Mouse (Mus musculus): ENCODE results near the gene Appl1. TPM values are rescaled to one million over a fixed set of nuclear protein-coding genes. Genes with fewer than 3 reads are reported as not detected.
A peak's percentile ranks its signal among the peaks of the same experiment; 100 is the strongest.
"Not testable (repeated sequence)": the region's sequence is repeated elsewhere in the genome, so short reads cannot be mapped to it uniquely, and the experiment has no call there.

Appl1 gene
- total RNA-seq, 2 experiments from 2014 or later, result 57.9 to 59.0 TPM

DNA sequence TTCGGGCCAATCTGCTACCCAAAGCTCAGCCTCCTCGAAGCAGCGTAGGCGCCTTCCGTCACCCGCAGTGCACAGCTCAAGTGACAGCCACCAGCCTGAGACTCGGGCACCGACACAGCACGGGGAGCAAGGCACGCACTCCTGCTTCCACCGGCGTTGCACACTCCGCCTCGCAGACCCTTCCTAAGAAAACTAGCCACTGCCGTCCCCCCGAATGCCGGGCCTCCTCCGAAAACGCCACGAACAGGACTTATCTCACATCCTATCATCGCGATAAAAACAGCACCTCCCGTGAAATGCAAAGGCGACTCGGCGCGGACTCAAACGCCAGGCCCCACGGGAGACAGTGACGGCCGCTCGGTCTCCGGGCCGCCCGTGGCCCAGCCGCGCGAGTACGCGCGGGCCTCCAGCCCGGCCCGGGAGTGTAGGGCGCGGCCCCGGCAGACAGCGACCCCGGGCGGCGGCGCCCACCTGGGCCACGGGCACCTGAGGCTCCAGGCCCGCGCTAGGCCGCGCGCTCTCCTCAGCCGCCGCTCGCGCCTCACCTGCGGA lies 1.1 kb downstream of the Appl1 start:
- peak; percentile 40 to 69 for DNase-seq (ENCODE audit: extremely low spot score in 1 of 2, low spot score in 1 of 2)

DNA sequence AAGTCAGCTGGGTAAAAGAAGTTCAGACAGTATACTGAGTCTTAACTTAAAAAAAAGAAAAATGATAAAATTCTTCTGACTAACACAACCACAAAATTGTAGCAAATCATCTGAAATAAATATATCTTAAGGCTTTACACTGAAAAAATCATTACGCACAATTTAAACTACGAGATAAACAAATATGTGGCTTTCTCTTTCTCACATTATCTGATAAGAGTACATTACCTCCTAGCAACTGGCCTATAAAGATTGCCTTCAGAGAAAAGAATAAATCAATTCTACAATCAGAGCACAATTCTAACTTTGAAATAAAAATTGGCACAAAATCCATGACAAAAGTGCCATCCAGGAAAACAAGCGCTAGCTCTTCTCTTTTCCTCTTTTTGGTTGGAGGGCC lies 1.9 kb downstream of the Appl1 start:
- no peak for DNase-seq (ENCODE audit: extremely low spot score in 1 of 2, low spot score in 1 of 2)

DNA sequence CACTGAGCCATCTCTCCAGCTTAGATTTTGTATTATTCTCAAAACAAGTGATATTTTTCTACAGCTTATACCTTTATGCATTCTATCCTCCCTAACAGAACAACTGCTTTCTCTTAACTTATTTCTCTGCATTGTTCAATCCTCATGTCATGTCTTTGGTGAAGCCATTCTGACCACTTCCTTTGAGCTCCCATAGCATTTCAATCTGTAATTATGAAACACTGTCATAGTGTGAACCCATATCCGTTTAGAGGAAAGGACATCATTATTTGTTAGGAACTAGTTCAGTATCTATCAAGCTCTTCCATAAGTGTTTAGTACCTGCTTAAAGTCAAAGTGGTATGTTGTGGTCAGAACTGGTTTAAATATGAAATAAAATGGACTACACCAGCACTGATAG lies 10.5 kb downstream of the Appl1 start:
- no peak for DNase-seq (ENCODE audit: extremely low spot score in 1 of 2, low spot score in 1 of 2)

DNA sequence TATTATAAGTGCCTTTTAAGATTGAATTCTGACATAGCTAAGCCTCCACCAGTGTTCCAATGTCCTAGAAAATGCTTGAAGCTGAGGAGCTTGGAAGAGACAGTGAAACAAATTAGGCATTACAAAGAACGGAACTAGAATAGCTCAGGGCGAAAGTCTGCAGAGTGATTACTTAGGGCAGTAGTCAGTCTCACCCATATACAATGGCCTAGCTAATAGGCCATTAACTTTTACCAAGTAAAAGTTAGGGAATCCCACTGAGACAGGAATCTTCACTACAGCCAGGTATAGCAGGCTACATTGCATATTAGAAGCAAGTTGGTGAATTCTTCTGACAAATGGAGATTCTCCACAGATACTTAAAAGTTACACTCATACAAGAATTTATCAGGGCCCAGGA lies 14.9 kb downstream of the Appl1 start:
- DNase-seq (ENCODE audit: extremely low spot score in 1 of 2, low spot score in 1 of 2), result not testable (repeated sequence)

DNA sequence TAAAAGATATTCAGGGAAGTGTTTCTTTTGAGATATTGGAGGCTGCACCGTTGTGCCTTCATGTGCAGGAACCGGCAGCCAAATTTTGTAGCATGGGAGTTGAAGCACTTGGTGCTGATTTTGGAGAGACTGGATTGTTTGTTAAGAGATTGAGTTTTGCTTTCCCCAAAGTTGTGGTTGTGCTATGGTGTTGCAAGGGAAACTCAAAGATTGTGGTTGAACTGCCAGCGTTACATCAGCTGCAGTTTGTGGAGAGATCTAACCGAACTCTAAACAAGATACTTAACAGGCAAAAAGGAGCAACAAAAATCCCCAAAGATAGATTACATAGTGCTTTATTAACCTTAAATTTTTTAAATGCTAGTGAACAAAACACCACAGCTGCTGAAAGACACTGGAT lies 35.5 kb downstream of the Appl1 start:
- DNase-seq (ENCODE audit: extremely low spot score in 1 of 2, low spot score in 1 of 2), result no peak

DNA sequence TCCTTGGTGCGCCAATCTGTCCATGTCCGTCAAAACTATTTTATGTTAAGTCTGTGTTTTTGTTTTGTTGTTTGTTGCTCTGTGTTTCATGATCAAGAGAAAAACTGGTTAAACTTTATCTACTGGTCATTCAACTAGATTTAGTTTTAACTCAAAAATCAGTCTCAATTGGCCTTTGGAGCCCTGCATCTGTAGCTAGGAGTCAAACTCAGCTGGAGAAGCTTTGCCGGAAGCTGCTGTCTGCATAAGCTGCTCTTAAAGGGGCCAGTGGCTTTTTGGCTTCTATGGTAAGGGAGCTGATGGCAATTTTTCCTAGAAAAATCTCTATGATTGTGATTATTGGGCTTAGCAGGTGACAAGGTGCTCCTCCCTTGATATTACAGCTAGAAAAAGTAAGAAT lies 36.1 kb downstream of the Appl1 start:
- no peak for DNase-seq (ENCODE audit: extremely low spot score in 1 of 2, low spot score in 1 of 2)

DNA sequence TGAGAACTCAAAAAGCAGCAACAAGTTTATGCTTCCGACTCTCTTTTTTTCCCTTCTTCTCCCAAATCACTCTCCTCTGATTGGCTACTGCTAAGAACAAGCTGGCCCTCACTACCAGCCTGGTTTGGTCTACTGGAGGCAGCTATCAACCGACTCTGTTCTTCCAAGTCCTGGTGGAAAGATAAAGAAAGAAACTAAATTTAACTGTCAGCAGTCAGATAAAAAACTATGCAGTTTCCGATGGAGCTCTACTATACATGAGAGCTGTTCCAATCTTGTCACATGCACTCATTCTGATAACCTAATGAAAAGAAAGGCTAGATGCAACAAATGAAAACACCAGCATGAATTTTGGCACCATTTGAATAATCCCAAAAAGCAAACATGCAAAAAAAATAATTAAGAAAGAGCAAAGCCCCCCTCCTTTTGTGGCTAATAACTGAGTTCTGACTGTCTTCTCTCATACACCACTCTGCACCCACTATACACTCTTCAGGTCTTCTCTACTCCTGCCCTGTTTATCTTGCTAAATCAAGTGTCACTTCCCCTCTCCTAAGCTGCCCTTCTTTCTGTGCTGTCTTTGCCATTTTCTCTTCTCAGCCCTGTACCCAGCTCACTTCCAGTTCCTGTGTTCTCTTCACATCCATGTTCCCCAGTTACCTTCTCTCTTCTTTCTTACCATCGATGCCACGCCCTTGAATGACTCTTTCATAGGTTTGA lies 47.2 kb downstream of the Appl1 start:
- no peak for DNase-seq (ENCODE audit: extremely low spot score in 1 of 2, low spot score in 1 of 2)

DNA sequence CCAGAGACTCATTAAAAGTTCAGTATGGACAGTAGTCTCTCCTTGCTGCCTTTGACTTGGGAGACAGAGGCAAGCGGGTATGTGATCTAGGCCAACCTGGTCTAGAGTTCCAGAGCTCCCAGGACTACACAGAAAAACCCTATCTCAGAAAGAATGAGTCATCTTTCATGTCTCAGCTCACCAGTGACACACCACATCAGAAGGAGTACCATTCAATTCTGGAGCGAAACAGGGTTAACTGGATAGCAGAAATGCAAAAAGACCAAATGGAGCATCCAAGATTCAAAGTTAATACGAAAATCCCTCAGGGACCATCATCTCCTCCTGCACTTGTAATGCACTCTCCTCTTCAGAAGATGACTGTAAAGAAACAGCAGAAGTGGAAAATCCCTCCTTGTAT lies 51.7 kb downstream of the Appl1 start:
- no peak for DNase-seq (ENCODE audit: extremely low spot score in 1 of 2, low spot score in 1 of 2)

DNA sequence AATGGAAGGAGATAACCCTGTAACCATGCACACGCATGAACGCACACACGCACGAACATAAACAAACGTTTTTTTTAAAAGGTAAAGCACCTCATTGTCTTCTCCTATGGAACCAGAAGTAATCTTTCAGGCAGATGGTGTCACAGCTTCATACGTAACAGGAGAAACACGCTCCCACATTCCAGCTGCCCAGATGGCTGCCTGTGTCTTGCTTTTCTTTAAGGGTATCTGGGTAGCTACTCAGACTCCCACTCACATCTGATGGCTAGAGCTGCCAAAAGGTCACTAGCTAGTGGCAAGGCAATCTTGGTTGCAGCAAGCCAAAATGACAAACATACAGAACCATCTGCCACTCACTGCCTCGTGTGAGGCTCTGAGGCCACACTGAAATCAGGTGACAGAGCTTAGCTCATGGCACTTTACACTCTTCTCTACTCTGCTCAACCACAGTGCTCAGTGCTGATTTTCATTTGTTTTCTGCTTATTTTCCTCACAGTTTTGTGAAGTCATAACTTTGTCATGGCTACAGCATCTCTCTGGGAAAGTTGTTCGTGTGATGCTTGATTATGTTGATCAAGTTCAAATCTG lies 57.3 kb downstream of the Appl1 start:
- no peak for DNase-seq (ENCODE audit: extremely low spot score in 1 of 2, low spot score in 1 of 2)

DNA sequence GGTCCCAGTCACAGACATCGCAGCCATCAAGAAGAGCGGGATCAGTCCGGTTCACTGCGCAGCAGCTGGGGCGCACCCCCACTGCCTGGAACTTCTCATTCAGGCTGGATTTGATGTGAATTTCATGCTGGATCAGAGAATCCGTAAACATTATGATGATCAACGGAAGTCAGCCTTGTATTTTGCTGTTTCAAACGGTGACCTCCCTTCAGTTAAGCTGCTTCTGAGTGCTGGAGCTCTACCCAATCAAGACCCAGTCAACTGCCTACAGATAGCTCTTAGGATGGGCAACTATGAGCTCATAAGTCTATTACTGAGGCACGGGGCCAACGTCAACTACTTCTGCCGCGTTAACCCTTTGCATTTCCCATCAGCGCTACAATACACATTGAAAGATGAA lies 59.2 kb downstream of the Appl1 start:
- no peak for DNase-seq (ENCODE audit: extremely low spot score in 1 of 2, low spot score in 1 of 2)

DNA sequence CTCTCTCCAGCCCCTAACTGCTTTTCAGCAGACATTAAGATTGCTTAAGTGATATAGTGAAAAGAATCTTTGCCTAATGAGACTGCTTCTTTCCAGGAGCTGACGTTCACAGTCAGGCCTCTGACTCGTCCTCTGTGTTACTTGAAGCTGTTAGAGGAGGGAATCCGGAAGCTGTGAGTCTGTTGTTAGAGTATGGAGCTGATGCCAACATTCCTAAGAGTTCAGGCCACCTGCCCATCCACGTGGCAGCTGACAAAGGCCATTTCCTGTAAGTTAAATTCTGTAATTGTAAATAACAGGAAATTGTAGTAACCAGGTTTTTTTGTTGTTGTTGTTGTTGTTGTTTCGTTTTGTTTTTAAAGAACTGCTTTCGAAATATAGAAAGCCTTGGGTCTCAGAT lies 59.8 kb downstream of the Appl1 start:
- DNase-seq (ENCODE audit: extremely low spot score in 1 of 2, low spot score in 1 of 2), result no peak

DNA sequence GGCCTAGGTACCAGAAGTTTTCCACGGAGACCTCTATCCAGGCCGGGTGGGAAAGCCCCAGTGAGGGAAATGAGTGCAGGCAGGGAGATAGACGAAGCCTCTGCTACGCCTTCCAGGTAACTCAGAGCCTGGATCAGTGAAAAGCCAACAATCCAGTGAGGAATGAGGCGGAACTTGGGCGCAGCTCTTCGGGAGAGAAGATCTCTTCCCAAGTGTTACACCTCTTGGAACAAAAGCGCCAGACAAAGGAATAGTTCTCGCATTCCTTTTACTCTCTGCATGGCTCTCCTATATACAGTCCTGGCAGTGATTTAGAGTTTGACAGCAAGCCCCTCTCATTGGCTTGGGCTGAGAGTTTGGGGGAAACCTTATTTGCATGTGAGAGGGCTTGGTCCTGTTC lies 60.6 kb downstream of the Appl1 start:
- DNase-seq (ENCODE audit: extremely low spot score in 1 of 2, low spot score in 1 of 2), result not testable (repeated sequence)

DNA sequence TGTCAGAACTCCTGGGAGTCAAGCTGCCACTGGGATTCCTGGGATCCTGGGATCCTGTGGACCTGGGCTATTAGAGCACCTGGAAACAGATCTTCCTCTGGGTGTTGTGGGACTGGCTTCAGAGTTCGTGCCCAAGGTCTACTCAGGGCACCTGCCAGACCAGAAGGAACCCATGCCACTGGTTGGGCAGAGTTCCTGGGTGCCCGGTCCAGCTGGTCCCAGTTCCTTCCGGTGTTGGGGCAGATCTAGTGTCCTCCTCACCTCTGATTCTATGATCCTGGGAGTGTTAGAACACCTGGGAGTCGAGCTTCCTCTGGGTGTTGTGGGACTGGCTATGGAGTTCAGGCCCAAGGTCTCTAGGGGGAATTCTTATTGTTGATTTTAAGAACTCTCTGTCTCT lies 63.6 kb downstream of the Appl1 start:
- DNase-seq (ENCODE audit: extremely low spot score in 1 of 2, low spot score in 1 of 2), result no peak

DNA sequence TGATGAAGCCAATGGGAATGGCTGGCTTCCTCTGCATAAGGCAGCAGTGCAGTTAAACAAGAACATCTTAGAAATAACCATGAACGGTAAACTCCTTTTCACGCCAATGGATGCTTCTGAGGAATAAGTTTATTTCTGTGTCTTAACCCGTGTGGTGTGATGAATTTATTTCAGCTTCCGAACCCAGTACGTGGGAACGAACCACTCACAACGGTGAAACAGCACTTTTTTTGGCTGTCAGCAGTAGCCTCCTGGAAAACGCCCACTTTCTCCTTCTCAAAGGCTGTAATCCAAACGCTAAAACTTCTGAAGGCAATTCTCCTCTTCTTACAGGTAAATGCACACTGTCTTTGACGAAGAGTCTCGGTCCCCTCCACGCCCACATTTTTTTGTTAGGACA lies 70.1 kb downstream of the Appl1 start:
- no peak for DNase-seq (ENCODE audit: extremely low spot score in 1 of 2, low spot score in 1 of 2)

DNA sequence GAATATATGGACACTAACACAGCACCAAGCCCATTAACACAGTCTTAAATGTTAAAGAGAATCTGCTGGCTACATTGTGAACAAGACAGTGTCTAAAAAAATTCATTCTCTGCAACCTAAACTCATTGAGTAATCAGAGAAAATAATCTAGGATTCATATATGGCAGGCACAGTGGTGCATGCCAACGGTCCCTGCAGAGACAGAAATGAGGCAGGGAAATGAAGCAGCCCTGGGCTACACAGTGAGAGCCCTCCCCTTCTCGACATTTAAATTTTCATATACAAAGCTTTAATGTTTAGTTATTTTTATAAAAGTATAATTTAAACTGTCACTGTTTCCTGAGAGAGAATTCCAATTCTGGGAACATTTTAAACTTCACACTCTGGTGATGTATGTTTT lies 71.5 kb downstream of the Appl1 start:
- no peak for DNase-seq (ENCODE audit: extremely low spot score in 1 of 2, low spot score in 1 of 2)

DNA sequence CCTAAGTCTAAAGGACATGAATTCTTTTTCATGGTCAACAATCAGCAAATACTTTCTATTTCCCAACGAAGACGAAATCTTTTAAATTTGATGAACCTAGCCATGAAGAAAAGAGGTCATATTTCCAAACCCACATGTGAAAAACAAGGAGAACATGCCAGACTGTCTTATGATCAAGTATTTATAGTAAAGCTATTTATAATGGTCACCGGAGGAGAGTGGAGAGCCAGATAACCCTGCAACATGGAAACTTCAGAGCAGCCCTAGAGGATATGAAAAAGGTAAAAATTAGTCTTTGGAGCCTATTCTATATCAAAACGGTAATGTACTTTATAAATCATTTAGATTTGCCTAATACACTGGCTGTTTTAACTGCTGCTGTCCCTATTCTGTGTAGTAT lies 76.6 kb downstream of the Appl1 start, which contains the start of gene Asb14:
Asb14 (plus strand) TSS at position 166 of the 400 bp plus-strand sequence.
- DNase-seq (ENCODE audit: extremely low spot score in 1 of 2, low spot score in 1 of 2), result no peak

DNA sequence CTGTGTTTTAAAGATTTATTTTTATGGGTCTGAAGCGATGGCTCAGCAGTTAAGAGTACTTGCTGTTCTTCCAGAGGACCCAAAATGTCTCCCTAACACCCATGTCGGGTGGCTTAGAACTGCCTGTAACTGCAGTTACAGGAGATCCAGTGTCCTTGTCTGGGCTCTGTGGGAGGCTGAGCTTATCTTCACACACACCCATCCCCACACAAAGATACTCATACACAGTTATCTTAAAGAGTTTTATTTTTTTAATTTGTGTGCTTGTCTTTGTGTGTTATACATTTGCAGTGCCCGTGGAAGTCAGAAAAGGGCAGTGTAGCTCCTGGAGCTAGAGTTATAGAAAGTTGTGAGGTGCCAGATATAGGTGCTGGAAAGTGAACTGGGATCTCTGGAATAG lies 80.3 kb downstream of the Appl1 start:
- DNase-seq (ENCODE audit: extremely low spot score in 1 of 2, low spot score in 1 of 2), result no peak

DNA sequence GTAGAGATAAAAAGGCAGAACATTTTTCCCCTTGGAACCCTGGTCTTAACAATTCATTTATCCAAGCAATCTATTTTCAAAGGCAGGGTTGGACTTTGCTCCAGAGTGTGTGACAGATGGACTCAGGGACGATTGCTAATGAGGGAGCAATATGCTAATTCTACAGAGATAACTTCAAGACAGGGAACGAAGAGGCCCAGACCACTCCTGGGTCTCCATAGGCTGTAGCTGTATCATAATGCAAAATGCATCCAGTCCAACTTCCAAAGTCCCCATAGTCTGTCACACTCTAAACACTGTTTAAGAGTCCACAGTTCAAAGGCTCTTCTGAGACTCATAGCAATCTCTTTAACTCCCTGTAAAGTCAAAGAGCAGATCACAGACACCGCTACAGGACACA lies 83.8 kb downstream of the Appl1 start:
- no peak for DNase-seq (ENCODE audit: extremely low spot score in 1 of 2, low spot score in 1 of 2)

DNA sequence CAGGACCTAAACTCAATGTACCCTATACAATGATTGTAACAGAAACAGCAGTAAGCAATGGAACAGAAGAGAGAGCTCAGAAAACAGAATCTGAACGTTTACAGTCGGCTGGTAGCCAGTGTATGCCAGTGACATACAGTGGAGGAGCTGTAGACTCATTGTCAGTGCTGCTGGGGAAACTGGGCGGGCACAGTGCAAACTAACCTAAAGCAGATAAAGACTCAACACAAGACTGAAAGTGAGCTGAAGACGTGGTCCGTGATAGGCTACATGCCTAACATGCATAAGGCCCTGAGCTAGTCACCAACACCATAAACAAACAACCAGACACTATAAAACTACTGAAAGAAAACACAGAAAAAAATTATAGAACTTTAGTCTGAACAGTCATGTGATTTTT lies 89.3 kb downstream of the Appl1 start:
- DNase-seq (ENCODE audit: extremely low spot score in 1 of 2, low spot score in 1 of 2), result no peak

DNA sequence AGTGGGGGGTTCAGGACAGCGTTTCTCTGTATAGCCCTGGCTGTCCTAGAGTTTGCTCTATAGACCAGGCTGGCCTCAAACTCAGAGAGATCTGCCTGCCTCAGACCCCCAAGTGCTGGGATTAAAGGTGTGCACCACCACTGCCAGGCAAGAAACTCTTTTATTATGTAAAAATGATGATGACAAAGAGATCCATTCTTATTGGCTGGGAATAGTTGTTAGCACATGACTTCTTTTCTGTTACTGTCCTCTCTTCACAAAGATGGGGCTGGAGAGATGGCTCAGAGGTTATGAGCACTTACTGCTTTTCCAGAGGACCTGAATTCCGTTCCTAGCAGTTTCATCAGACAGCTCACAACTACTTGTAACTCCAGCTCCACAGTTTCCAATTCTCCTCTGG lies 91.1 kb downstream of the Appl1 start:
- no peak for DNase-seq (ENCODE audit: extremely low spot score in 1 of 2, low spot score in 1 of 2)

DNA sequence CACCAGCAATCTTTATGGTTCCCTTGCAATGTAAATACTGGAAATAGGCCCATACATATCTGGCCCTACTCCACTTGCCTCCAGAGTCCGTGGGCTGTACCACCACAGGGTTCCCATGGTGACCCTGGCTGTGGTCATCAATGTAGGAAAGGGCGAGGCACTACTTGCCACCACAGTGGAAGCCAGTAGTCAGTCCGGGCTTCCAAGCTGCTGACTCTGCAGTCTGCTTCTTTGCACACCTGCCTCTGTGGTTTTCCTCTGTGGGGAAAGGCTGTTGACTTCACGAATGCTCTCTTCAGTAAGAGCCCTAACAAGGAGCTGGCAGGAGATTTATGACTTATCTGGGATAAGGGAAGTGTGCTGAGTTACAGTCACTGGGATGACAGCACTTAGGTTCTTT lies 92.3 kb downstream of the Appl1 start:
- DNase-seq (ENCODE audit: extremely low spot score in 1 of 2, low spot score in 1 of 2), result no peak
